Mouse (Mus musculus) spleen, adult 2 months (tissue): ENCODE measurements around the gene Dusp19. TPM values are rescaled to one million over a fixed set of nuclear protein-coding genes. Genes with fewer than 3 reads are reported as not detected.
A peak's percentile ranks its signal among the peaks of the same experiment; 100 is the strongest.

Experiments
- DNase-seq, 2 experiments: peaks; one replicate each; pipeline versions ENCODE4 v3.0.0 to v3.0.0-alpha.2; 2012 to 2021; ENCODE audit warnings: low spot score in 2 of 2, low read depth in 1 of 2
- H3K27ac ChIP-seq: fragments of 200-500 bp; 2 replicates; pipeline ENCODE4 v1.5.1; 2012; ENCODE audit warnings: low read length, inconsistent platforms; ENCODE audit not compliant: insufficient read depth
- H3K27me3 ChIP-seq: fragments of 200-500 bp; 2 replicates; pipeline ENCODE4 v1.6.1; 2012; ENCODE audit warnings: mild to moderate bottlenecking, moderate library complexity, low read length, inconsistent platforms; ENCODE audit not compliant: control insufficient read depth, insufficient read depth
- H3K36me3 ChIP-seq: fragments of 200-500 bp; 2 replicates; pipeline ENCODE4 v1.6.1; 2012; ENCODE audit warnings: mild to moderate bottlenecking, low read length, inconsistent platforms; ENCODE audit not compliant: control insufficient read depth, insufficient read depth
- H3K4me1 ChIP-seq: fragments of 200-500 bp; 2 replicates; pipeline ENCODE4 v1.6.1; 2011; ENCODE audit warnings: inconsistent platforms; ENCODE audit not compliant: control insufficient read depth, insufficient read depth, insufficient read length
- H3K4me3 ChIP-seq: fragments of 200-500 bp; 2 replicates; pipeline ENCODE4 v1.5.1; 2011; ENCODE audit warnings: mild to moderate bottlenecking, inconsistent platforms; ENCODE audit not compliant: insufficient read depth, insufficient read length; ENCODE audit errors: extremely low read depth
- CTCF ChIP-seq: fragments of 200-500 bp; IDR thresholded peaks from 2 replicates; pipeline ENCODE4 v1.5.1; 2011; ENCODE audit warnings: mild to moderate bottlenecking, inconsistent platforms; ENCODE audit not compliant: insufficient read depth, insufficient read length, insufficient replicate concordance; ENCODE audit errors: extremely low read depth
- POLR2A ChIP-seq: fragments of 200-500 bp; IDR thresholded peaks from 2 replicates; pipeline ENCODE4 v1.6.1; 2011; ENCODE audit warnings: low read depth, low read length, inconsistent platforms
- WGBS: fragments of 180-500 bp; shearing (Covaris S2); methylation state at CpG from one replicate; pipeline ENCODE4 v1.1.7; 2018; 5-methylcytosine and 5-hydroxymethylcytosine counted together
- polyA plus RNA-seq: library from polyadenylated mRNA; depleted of rRNA; stranded (reverse); fragments of >200 nt; gene quantifications from 2 replicates; pipeline ENCODE4 v1.2.3, GENCODE M21; 2012

The Dusp19 gene
- polyA plus RNA-seq, 1 experiment = 2.2 TPM

DNA sequence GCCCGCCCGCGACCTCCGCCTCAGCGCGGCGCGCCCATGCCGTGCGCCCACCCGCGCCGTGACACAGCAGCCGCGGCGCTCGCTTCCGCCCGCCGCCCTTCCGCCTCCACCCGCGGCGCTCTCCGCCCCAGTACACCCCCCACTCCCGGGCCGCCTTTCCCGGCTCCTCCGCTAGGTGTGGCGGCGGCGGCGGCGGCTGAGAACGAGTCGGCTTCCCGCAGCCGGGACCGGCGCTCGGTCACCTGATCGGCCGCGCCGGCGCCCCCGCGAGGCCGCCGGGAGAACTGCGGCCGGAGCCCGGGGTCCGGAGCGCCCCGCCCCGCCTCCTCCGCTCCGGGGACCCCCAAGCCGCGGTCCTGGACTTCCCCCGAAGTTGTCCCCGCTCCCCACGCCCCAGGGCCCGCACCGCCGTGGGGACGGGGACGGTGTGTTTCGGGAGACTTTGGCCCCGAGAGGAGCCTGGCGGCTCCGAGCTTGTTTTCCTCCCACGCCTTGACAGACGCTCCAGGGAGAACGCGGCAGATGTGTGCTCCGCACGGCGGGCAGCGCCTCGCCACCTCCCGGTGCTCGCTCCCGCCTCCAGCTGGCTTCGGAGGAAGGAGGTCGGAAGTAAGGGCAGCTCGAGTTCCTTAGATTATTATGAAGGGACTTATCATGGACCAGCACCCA is 35.7 kb upstream of the Dusp19 start, which contains the start of gene Nckap1:
Gene Nckap1 (minus strand): TSS at position 338 of the 669 bp plus-strand sequence.
- TF ChIP-seq CTCF = peak; percentile 25; the same call in 1 of the 2 replicates
- TF ChIP-seq POLR2A = no peak
- H3K4me3 ChIP-seq = peak within 1 kb of the TSS; percentile 55
- peak within 1 kb of the TSS; percentile 59; the same call in 1 of the 2 replicates for H3K27ac ChIP-seq
- peaks cover 22% of the 10 kb centered on the region for H3K27me3 ChIP-seq
- WGBS = under 1% methylated on average over 40 of the region's 88 CpGs
- no peaks in the 10 kb centered on the region for H3K36me3 ChIP-seq
- H3K4me1 ChIP-seq = peaks cover 11% of the 10 kb centered on the region
- peak in 1 of 2 experiments; percentile 29 for DNase-seq

DNA sequence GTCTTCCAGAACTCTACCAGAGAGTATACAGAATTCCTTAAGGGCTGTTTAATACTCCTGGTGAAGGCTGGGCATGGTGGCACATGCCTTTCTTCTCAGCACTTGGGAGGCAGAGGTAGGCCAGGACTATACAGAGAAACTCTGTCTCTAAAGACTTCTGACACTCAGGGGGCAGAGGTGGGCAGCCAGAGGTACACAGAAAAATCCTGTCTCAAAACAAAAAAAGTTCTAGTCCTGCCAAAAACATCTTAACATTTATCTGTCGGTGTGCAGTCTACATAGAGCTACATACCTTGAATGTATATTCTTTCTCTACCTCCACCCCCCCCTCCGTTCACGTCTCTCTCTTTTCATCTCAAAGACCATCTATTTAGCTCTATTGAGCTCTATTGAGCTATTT is 34.5 kb upstream of the Dusp19 start:
- no peak for DNase-seq
- no peak overlapping the region for H3K27ac ChIP-seq
- no peaks in the 10 kb centered on the region for H3K36me3 ChIP-seq
- peaks cover 19% of the 10 kb centered on the region for H3K27me3 ChIP-seq
- H3K4me1 ChIP-seq = peaks cover 11% of the 10 kb centered on the region
- H3K4me3 ChIP-seq = no peak overlapping the region
- WGBS = 91% methylated on average over 3 of the region's 3 CpGs
- TF ChIP-seq POLR2A (no peak), CTCF (no peak)

DNA sequence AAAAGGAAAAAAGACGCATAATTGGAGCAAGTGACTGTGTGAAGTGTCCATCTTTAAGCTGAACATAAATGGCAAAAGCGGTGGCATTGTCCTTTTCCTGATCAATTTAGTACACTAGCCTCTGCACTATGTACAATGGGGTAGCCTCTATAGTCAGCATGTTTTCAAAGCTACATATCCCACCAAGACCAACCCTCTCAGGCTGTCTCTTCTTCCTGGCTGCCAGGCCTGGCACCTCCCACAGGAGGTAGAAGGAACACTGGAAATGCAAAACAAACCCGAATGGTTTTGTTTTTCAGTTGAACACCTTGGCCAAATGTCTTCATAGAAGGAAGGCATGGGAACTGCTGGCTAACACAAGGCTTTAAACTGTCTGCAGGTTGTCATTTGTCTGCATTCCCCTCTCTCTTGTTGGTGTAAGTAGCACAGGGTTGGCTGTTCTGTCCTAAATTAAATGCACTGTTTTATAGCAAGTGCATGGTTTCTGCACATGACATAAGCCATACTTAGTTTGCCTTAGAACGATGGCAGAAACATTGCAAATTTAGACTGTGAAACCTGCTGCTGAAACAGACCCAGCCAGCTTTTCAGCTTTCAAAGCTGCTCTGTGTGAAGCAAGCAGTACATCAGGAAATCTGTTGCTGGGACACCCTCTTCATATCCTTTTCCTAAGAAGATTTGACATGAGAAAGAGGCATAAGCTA is 22.5 kb upstream of the Dusp19 start:
- Histone ChIP-seq H3K36me3 (no peaks in the 10 kb centered on the region), H3K27me3 (no peaks in the 10 kb centered on the region), H3K4me3 (no peak overlapping the region), H3K27ac (no peak overlapping the region), H3K4me1 (no peaks in the 10 kb centered on the region)
- DNase-seq = no peak
- TF ChIP-seq CTCF (no peak), POLR2A (no peak)
- 70% methylated on average over 4 of the region's 4 CpGs for WGBS

DNA sequence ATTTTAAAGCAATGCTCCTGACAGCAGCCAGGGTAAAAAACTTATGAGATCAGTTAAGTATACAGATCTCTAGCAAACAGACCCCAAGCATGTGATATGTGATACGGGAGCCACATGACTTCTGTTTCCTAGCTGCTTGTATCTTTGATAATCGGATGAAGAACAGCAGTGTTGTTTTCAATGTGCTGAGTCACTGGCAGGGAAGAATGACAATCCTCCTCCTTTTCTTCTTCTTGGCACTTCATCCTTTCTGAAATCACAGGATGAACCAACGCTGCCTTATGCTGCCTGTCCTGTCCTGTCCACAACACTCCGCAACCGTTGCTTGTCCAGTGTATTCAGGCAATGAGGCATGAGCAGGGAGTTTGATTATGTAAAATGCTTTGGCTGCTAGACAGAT is 19.9 kb upstream of the Dusp19 start:
- no peak overlapping the region for H3K4me3 ChIP-seq
- H3K27me3 ChIP-seq = 0 out of 2 replicates have a peak, but pooled peaks cover 2% of the 10 kb centered on the region
- DNase-seq = no peak
- no peaks in the 10 kb centered on the region for H3K4me1 ChIP-seq
- no peaks in the 10 kb centered on the region for H3K36me3 ChIP-seq
- TF ChIP-seq POLR2A = no peak
- no peak for TF ChIP-seq CTCF
- no peak overlapping the region for H3K27ac ChIP-seq
- 85% methylated on average over 5 of the region's 5 CpGs for WGBS

DNA sequence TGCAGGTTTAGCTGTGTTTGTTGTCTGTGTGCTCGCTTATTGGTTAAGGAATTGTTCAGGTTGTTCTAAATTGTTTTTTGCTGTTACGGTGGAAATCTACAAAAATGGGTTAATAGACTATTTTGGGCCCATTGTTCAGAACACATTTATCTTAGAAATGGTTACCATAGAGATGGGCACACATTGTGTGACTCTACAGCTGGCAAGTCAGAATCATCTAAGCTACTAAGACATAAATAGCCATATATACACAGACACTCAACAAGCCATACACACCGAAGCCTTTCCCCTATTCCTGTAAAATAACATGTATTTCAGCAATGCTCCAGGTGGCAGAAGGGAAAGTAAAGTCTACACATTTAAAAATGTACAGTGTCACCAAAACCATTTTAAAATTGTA is 17.0 kb upstream of the Dusp19 start:
- 0 out of 2 replicates have a peak, but pooled peaks cover 2% of the 10 kb centered on the region for H3K27me3 ChIP-seq
- 90% methylated on average over 3 of the region's 3 CpGs for WGBS
- no peak for TF ChIP-seq CTCF
- no peak for TF ChIP-seq POLR2A
- H3K4me3 ChIP-seq = no peak overlapping the region
- no peak for DNase-seq
- H3K36me3 ChIP-seq = no peaks in the 10 kb centered on the region
- no peaks in the 10 kb centered on the region for H3K4me1 ChIP-seq
- H3K27ac ChIP-seq = no peak overlapping the region

DNA sequence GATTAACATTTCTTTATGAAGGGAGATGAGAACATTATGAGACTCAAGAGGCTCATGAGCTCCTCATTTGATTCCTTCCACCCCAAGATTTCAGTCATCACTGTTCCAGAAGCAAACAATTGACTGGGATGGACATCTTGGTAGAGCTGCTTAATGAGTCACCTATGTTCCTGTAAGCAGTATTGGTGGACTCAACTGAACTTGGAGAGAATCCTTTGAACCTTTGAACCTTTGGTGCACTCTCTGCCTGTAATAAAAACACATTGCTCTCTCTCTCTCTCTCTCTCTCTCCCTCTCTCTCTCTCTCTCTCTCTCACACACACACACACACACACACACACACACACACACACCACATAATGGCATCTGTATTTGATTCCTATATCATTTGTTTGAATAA is 16.2 kb upstream of the Dusp19 start:
- no peak for TF ChIP-seq POLR2A
- TF ChIP-seq CTCF = no peak
- Histone ChIP-seq H3K27me3 (0 out of 2 replicates have a peak, but pooled peaks cover 2% of the 10 kb centered on the region), H3K36me3 (no peaks in the 10 kb centered on the region), H3K27ac (no peak overlapping the region), H3K4me1 (no peaks in the 10 kb centered on the region), H3K4me3 (no peak overlapping the region)
- no peak for DNase-seq
